Comparison of ENCODE assay signal across 24 mouse cellular contexts in the genomic region with DNA sequence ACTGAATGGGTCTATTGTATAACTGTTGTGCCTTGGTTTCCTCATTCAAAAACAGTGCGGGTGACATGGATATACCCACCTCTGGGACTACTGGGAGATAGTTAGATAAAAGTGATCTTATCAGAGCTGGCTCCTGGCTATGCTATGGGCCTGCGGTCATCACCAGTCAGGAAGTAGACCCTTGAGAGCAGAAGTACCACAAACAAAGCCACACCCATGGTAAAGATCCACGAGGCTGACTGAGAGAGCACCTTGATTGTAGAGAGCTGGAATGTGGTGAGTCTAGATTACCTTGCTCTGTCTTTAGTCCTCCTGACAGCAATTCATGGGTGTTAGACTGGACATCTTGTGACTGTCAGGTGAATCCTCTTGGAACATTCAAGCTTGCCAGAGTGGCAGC. TPM values are rescaled to one million over a fixed set of nuclear protein-coding genes. Genes with fewer than 3 reads are reported as not detected.
DNase-seq lines count a peak whose midpoint lies in the region; ATAC-seq lines count a peak whose summit lies in the region.
"Had no signal": no experiment of that assay in that cellular context is flagged by ENCODE, and none has a peak within 500 bp of the region (broad histone marks: within the 10 kb centered on the region; RNA-seq: fewer than 3 reads in every experiment).

No protein-coding gene starts in this region.

- no peak for DNase-seq in lung, postnatal 10 days
- peak; percentile 34 for DNase-seq in 416B (ENCODE audit: low read depth)
- peak; percentile 39 for DNase-seq in yolk sac, embryonic 10.5 days (ENCODE audit: low spot score)
- no peak for DNase-seq in adrenal gland, postnatal 25 days
- DNase-seq: adrenal gland, adult 8-10 months; adrenal gland, postnatal 36 days; cerebellum, adult 18-20 months; cerebellum, adult 9-10 months; cerebellum, postnatal 14 days; forebrain, postnatal 0 days; gastrocnemius, adult 2 months; gastrocnemius, postnatal 14 days; heart, adult 18-20 months; heart, postnatal 10 days; heart, postnatal 36 days had no signal

- WGBS in lung, embryonic 16.5 days: 42% methylated on average over 3 of the region's 3 CpGs

- no peaks in the 10 kb centered on the region for H3K36me3 ChIP-seq in lung, embryonic 16.5 days (ENCODE audit: control insufficient read depth, insufficient read depth, low read length)
- H3K36me3 ChIP-seq: heart, embryonic 12.5 days; heart, embryonic 15.5 days; hindbrain, embryonic 10.5 days; hindbrain, embryonic 13.5 days had no signal

- H3K27me3 ChIP-seq in lung, embryonic 16.5 days (ENCODE audit: control insufficient read depth, insufficient read depth, low read depth, low read length): no peaks in the 10 kb centered on the region
- H3K27me3 ChIP-seq: heart, embryonic 12.5 days; heart, embryonic 15.5 days; hindbrain, embryonic 13.5 days had no signal

- peaks cover 36% of the 10 kb centered on the region for H3K4me1 ChIP-seq in lung, embryonic 16.5 days (replicated peaks; ENCODE audit: control insufficient read depth, insufficient read depth, low read length)
- H3K4me1 ChIP-seq: hindbrain, embryonic 10.5 days; hindbrain, embryonic 13.5 days had no signal

- no peak overlapping the region for H3K4me2 ChIP-seq in lung, embryonic 16.5 days (ENCODE audit: low read depth, low read length)
- H3K4me2 ChIP-seq: heart, embryonic 12.5 days; heart, embryonic 15.5 days; hindbrain, embryonic 13.5 days had no signal

- no peak overlapping the region for H3K9ac ChIP-seq in lung, embryonic 16.5 days (ENCODE audit: low read length)
- H3K9ac ChIP-seq: forebrain, postnatal 0 days; heart, embryonic 12.5 days; heart, embryonic 15.5 days; hindbrain, embryonic 13.5 days had no signal

- no peaks in the 10 kb centered on the region for H3K9me3 ChIP-seq in lung, embryonic 16.5 days (ENCODE audit: control insufficient read depth, low read length)
- H3K9me3 ChIP-seq: heart, embryonic 15.5 days; hindbrain, embryonic 10.5 days; hindbrain, embryonic 13.5 days had no signal

- H3K4me3 ChIP-seq in lung, embryonic 16.5 days (ENCODE audit: low read length): no peak overlapping the region
- H3K4me3 ChIP-seq: gastrocnemius, adult 2 months; heart, embryonic 12.5 days; heart, embryonic 15.5 days; hindbrain, embryonic 10.5 days; hindbrain, embryonic 13.5 days had no signal

- ATAC-seq in lung, embryonic 16.5 days (ENCODE audit: low read depth): no peak
- ATAC-seq in granulocyte monocyte progenitor cell, adult 5-6 weeks (replicated peaks; ENCODE audit: poor library complexity, severe bottlenecking): peak; percentile 20; the same call in 1 of the 2 replicates
- ATAC-seq: activated CD4-positive, CD25-positive, alpha-beta regulatory T cell, adult 4 months; forebrain, embryonic 14.5 days; forebrain, postnatal 0 days; hindbrain, embryonic 16.5 days had no signal

- H3K27ac ChIP-seq in lung, embryonic 16.5 days (ENCODE audit: low read length): peak overlapping the region; percentile 38; the same call in 1 of the 2 replicates
- H3K27ac ChIP-seq: gastrocnemius, adult 2 months; heart, embryonic 15.5 days; hindbrain, embryonic 10.5 days; hindbrain, embryonic 13.5 days had no signal

RNA-seq across cellular contexts. Expression of a gene that starts 12.4 kb away (rescaled TPM):
- polyA plus RNA-seq in lung, embryonic 16.5 days (2015; fragmentation: Nextera tagmentation; extraction: Ambion mirVana): 131 and 151 TPM in 2 replicates
- total RNA-seq in granulocyte monocyte progenitor cell, adult 5-6 weeks (2014; fragmentation: Nextera tagmentation): not detected in 2 replicates
- not detected in 2 replicates for total RNA-seq in granulocyte monocyte progenitor cell, adult 5-6 weeks (2017)
- 4.3 and 4.7 TPM in 2 replicates for total RNA-seq in adrenal gland, postnatal 25 days (2021)

Comparison
In these comparisons a context has a peak if more than half of its experiments do, and no peak if none do; other contexts are left out.
1. DNase-seq: peak in 416B (single experiment) and yolk sac, embryonic 10.5 days (single experiment); none in lung, postnatal 10 days (single experiment) and adrenal gland, postnatal 25 days (single experiment).